Mouse (Mus musculus) midbrain, embryonic 11.5 days (tissue): ENCODE data around the gene Pard3. TPM values are rescaled to one million over a fixed set of nuclear protein-coding genes. Genes with fewer than 3 reads are reported as not detected.

Source experiments
- ATAC-seq: fragments of 200-750 bp; cut with Nextera tagmentation; 2 replicates; pipeline ENCODE4 v1.8.0; 2017; ENCODE audit warnings: moderate TSS enrichment, moderate library complexity; ENCODE audit not compliant: low FRiP score
- DNase-seq: peaks from one replicate; pipeline ENCODE4 v3.0.0; 2015; ENCODE audit warnings: low spot score; ENCODE audit errors: missing footprints
- H3K27ac ChIP-seq: fragments of 300-500 bp; sonication (generic); 2 replicates; pipeline ENCODE4 v1.5.1; 2014; ENCODE audit warnings: low read depth, low read length
- H3K27me3 ChIP-seq: fragments of 300-500 bp; sonication (generic); 2 replicates; pipeline ENCODE4 v1.6.1; 2014; ENCODE audit warnings: mild to moderate bottlenecking, low read length, moderate library complexity, mixed read lengths; ENCODE audit not compliant: control insufficient read depth, insufficient read depth
- H3K36me3 ChIP-seq: fragments of 300-500 bp; sonication (generic); 2 replicates; pipeline ENCODE4 v1.6.1; 2014; ENCODE audit warnings: mild to moderate bottlenecking, low read length, moderate library complexity, mixed read lengths; ENCODE audit not compliant: control insufficient read depth, insufficient read depth
- H3K4me1 ChIP-seq: fragments of 300-500 bp; sonication (generic); 2 replicates; pipeline ENCODE4 v1.6.1; 2014; ENCODE audit warnings: low read length; ENCODE audit not compliant: control insufficient read depth, insufficient read depth
- H3K4me2 ChIP-seq: fragments of 300-500 bp; sonication (generic); 2 replicates; pipeline ENCODE4 v1.6.1; 2014; ENCODE audit warnings: mild to moderate bottlenecking, moderate library complexity
- H3K4me3 ChIP-seq: fragments of 300-500 bp; sonication (generic); 2 replicates; pipeline ENCODE4 v1.5.1; 2014; ENCODE audit warnings: low read depth, low read length
- H3K9ac ChIP-seq: fragments of 300-500 bp; sonication (generic); 2 replicates; pipeline ENCODE4 v1.6.1; 2014; ENCODE audit warnings: low read length
- H3K9me3 ChIP-seq: fragments of 300-500 bp; sonication (generic); 2 replicates; pipeline ENCODE4 v1.6.1; 2016; ENCODE audit warnings: low read length; ENCODE audit not compliant: control insufficient read depth
- WGBS: fragments of 180-500 bp; shearing (Covaris S2); extraction: QIAGEN DNeasy Blood & Tissue Kit; methylation state at CpG from one replicate; pipeline ENCODE4 v1.1.7; 2014; 5-methylcytosine and 5-hydroxymethylcytosine counted together
- polyA plus RNA-seq: library from polyadenylated mRNA; unstranded; fragments of >200 nt; fragmentation: Nextera tagmentation; extraction: Ambion mirVana; gene quantifications from 2 replicates; pipeline ENCODE4 v1.2.1, GENCODE M21; 2014

Gene Pard3
- polyA plus RNA-seq, 1 experiment from 2014 or later = 30.4 TPM

DNA sequence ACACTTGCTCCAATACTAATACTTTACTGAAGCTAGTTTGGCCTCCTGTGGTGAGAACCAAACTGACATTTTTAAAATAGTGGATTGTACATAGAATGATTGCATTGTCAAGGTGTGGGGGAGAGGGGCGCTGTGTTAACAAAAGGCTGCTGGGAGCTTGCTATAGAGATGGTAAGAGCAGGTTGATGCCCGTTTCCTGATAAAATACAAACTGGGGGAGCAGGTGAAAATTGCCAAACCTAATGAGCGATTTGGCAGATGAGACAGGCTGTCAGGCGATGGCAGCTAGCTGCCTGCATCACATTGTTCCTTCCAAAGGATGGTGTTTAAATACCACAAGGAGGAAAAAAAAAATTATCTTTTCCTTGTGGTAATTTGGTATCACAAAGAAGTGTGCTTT lies 217.3 kb downstream of the Pard3 start:
- no peak for DNase-seq
- no peak overlapping the region for H3K4me2 ChIP-seq
- no peak overlapping the region for H3K4me3 ChIP-seq
- no peak for ATAC-seq
- H3K27me3 ChIP-seq = no peaks in the 10 kb centered on the region
- WGBS = 84% methylated on average over 4 of the region's 4 CpGs
- no peaks in the 10 kb centered on the region for H3K36me3 ChIP-seq
- H3K9me3 ChIP-seq = no peaks in the 10 kb centered on the region
- no peaks in the 10 kb centered on the region for H3K4me1 ChIP-seq
- no peak overlapping the region for H3K27ac ChIP-seq
- no peak overlapping the region for H3K9ac ChIP-seq

DNA sequence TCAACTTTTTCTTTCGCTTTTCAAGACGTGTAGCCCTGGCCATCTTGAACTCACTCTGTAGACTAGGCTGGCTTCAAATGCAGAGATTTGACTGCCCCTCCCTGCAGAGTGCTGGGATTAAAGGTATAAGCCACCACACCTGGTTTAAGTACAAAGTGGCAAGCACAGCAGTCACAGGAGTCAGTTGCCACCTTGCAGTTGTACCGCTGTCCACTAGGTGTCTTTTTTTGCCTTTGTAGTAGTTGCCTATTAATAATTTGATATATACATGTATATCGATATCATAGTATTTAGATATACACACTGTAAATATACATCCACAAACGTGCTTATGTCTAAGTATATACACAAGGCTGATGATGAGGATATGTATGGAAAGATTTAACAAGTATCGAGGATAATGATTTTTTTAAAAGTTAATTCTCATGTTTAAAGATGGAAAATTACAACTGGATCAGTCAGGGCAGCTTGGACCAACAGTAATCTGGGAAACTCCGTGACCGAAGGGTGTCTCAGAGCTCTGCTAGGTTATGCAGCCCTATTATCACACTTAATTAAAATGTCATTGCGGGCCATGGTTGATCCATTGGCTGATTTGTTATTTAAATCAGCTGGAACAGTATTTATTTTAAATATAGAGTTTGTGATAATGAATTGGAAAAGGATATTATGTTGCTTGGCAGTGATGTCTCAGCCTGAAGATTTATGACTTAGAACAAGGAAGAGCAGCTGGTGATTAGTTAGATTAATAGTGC lies 220.9 kb downstream of the Pard3 start:
- Histone ChIP-seq H3K36me3 (no peaks in the 10 kb centered on the region), H3K4me2 (no peak overlapping the region), H3K27ac (no peak overlapping the region), H3K9me3 (no peaks in the 10 kb centered on the region), H3K27me3 (no peaks in the 10 kb centered on the region), H3K9ac (no peak overlapping the region), H3K4me1 (no peaks in the 10 kb centered on the region), H3K4me3 (no peak overlapping the region)
- DNase-seq (no peak), ATAC-seq (no peak)
- 91% methylated on average over 9 of the region's 9 CpGs for WGBS

DNA sequence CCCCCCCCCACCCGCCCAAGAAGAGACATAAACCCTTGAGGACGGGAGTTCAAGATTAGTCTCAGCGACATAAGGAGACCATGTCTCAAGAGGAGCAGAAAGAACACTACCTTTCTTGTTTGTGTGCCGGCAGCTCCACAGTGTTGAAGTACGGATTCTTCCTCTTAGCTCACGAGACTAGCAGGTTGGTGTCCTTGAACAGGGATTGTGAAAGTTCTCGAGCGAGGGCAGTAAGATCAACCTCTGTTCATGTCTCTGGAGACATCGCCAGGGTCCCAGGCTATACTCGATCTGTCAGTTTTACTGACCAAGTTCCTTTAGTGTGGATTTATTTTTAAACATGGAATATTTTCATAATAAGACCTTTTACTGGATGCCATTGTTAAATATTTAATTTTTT lies 224.1 kb downstream of the Pard3 start:
- WGBS = 94% methylated on average over 10 of the region's 10 CpGs
- peak; percentile 8 for DNase-seq
- H3K4me2 ChIP-seq = no peak overlapping the region
- no peak overlapping the region for H3K27ac ChIP-seq
- no peaks in the 10 kb centered on the region for H3K27me3 ChIP-seq
- no peak overlapping the region for H3K9ac ChIP-seq
- no peak overlapping the region for H3K4me3 ChIP-seq
- no peak for ATAC-seq
- no peaks in the 10 kb centered on the region for H3K9me3 ChIP-seq
- no peaks in the 10 kb centered on the region for H3K36me3 ChIP-seq
- H3K4me1 ChIP-seq = no peaks in the 10 kb centered on the region

DNA sequence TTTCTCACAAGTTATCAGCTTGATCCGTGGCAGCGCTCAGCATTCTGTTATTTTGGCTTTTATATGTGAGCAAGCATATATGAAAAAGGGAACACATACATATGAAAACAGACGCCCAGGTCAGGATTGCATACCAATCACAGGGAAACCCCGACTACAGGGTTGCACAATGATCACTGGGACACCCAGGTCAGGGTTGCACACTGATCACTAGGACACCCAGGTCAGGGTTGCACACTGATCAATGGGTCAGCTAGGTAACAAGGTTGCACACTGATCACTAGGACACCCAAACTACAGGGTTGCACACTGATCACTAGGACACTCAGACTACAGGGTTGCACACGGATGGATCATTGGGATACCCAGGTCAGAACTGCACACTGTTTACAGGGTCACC lies 228.6 kb downstream of the Pard3 start:
- WGBS = 96% methylated on average over 5 of the region's 5 CpGs
- Histone ChIP-seq H3K9ac (no peak overlapping the region), H3K4me2 (no peak overlapping the region), H3K4me1 (peaks cover 4% of the 10 kb centered on the region; the same call in 1 of the 2 replicates), H3K27ac (no peak overlapping the region), H3K9me3 (no peaks in the 10 kb centered on the region), H3K4me3 (no peak overlapping the region), H3K36me3 (no peaks in the 10 kb centered on the region), H3K27me3 (no peaks in the 10 kb centered on the region)
- no peak for ATAC-seq
- no peak for DNase-seq

DNA sequence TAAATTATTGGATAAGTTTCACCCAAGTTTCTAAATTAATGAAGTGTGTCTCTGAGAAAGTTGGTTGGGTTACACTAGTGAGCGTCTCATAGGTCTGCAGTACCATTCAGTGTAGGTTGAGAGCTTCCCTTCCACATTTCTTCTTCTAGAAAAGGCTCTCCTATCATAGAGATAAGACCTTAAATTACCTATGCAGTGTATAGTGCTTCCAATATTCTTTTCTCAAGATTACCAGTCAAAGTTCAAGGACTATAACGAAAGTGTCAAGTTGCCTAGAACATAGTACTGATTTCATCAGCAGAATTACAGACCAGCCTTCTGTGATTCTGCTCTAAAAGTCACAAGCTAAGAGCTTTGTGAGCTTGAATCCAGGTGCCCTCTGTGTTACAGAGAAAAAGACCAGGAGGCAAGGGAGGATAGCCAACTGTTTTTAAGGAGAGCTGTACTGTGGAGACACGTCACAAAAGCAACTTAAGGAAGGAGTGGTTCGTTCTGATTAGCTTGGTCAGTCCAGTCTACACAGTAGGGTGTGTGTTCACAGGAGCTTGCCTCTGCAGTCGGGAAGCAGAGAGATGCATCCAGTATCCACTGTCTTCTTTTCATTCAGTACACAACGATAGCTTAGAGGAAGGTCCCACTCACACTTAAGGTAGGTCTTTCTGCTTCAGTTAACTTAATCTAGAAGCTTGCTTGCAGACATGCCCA lies 229.5 kb downstream of the Pard3 start:
- Histone ChIP-seq H3K9me3 (no peaks in the 10 kb centered on the region), H3K36me3 (no peaks in the 10 kb centered on the region), H3K27ac (no peak overlapping the region), H3K9ac (no peak overlapping the region), H3K27me3 (no peaks in the 10 kb centered on the region), H3K4me2 (no peak overlapping the region), H3K4me3 (no peak overlapping the region), H3K4me1 (peaks cover 4% of the 10 kb centered on the region; the same call in 1 of the 2 replicates)
- ATAC-seq = no peak
- no peak for DNase-seq
- WGBS = 70% methylated on average over 6 of the region's 6 CpGs

DNA sequence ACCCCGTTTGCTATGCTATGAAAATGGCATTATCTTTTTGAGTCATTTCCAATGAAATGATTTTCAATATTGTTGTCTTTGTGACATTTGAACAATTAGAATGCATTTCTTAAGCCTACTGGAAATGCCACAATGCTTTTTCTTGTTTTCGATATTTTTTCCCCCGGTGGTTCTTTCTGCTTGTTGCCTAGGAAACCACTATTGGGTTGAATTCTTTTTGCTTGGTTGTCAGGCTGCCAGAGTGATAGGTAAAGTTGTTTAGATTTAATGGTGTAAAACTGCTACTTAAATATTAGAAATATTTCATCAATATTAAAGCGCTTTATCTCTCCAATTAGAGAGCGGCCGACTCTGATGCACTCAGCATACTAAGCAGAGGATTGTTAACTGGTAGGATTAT lies 230.4 kb downstream of the Pard3 start:
- H3K9ac ChIP-seq = no peak overlapping the region
- WGBS = 81% methylated on average over 6 of the region's 6 CpGs
- no peak overlapping the region for H3K4me3 ChIP-seq
- no peak for DNase-seq
- H3K4me1 ChIP-seq = peaks cover 4% of the 10 kb centered on the region; the same call in 1 of the 2 replicates
- no peak for ATAC-seq
- H3K9me3 ChIP-seq = no peaks in the 10 kb centered on the region
- no peaks in the 10 kb centered on the region for H3K36me3 ChIP-seq
- H3K27me3 ChIP-seq = no peaks in the 10 kb centered on the region
- H3K4me2 ChIP-seq = no peak overlapping the region
- H3K27ac ChIP-seq = no peak overlapping the region

DNA sequence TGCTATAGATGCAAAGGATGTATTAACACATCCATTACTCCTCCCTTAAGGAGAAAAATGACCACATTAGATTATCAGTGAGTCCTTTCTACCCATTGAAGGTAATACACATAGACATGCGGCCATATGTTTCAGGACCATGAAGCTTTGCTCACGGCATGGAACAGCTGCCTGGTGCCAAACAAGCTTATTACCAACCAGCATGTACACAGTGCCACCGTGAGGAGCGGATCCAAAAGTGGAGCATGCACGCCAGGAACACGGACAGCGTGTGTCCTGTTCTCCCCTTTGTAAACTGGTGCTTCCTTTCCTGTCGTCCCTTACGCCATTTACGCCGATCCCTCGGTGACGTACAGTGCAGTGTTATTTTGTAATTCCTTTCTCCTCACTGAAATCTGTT lies 232.2 kb downstream of the Pard3 start:
- no peak overlapping the region for H3K4me2 ChIP-seq
- ATAC-seq (no peak), DNase-seq (no peak)
- 96% methylated on average over 13 of the region's 13 CpGs for WGBS
- H3K4me1 ChIP-seq = peaks cover 4% of the 10 kb centered on the region; the same call in 1 of the 2 replicates
- H3K4me3 ChIP-seq = no peak overlapping the region
- no peak overlapping the region for H3K27ac ChIP-seq
- no peaks in the 10 kb centered on the region for H3K27me3 ChIP-seq
- no peaks in the 10 kb centered on the region for H3K9me3 ChIP-seq
- H3K36me3 ChIP-seq = no peaks in the 10 kb centered on the region
- H3K9ac ChIP-seq = no peak overlapping the region

DNA sequence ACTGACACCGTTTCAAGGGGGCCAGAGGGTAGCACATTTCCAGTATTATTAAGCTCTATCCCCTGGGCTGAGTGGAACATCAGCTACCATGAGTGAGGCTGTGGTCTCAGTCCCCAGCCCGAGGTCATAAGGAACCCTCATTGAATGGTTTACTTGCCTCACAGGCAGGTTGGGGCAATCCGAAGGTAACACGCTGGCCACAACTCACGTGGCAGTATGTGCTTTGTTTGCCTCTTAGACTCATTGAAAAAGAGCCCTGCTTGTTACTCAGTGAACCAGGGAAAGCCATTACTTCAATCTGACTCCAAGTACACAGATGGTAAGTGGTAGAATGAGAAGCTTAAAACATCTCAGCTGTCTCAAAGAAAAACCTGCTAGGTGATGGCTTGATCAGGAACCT lies 236.8 kb downstream of the Pard3 start:
- ATAC-seq (no peak), DNase-seq (no peak)
- Histone ChIP-seq H3K4me3 (no peak overlapping the region), H3K4me1 (no peaks in the 10 kb centered on the region), H3K9me3 (no peaks in the 10 kb centered on the region), H3K36me3 (no peaks in the 10 kb centered on the region), H3K9ac (no peak overlapping the region), H3K27ac (no peak overlapping the region), H3K27me3 (no peaks in the 10 kb centered on the region), H3K4me2 (no peak overlapping the region)
- WGBS = 90% methylated on average over 5 of the region's 5 CpGs

DNA sequence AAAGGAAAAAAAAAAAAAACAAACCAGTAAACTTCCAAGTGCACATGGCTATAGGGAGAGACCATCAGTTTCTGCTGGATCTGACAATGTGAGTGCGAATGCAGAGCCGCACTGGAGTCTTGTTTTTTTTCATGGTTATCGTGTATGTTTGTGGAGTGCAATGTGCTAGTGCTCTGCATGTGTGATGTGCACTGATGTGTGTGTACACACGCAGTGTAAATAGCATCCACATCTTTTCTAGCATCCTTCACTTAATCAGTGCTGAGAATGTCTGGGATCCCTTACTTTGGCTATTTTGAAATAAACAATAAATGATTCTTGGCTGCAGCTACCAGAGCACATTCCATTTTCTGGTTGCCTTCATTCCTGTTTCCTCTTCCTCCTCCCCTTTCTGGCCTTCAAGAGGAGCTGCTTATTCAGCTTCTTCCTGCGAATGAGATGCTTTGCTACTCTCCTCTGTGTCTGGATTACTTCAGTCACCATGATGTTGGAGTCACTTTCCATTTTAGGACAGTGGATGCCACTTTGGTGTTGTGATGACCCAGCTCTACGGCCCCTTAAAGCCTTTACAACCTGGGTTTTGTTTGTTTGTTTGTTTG lies 239.3 kb downstream of the Pard3 start:
- Histone ChIP-seq H3K9me3 (no peaks in the 10 kb centered on the region), H3K4me2 (no peak overlapping the region), H3K4me1 (no peaks in the 10 kb centered on the region), H3K9ac (no peak overlapping the region), H3K27ac (no peak overlapping the region), H3K27me3 (no peaks in the 10 kb centered on the region), H3K36me3 (no peaks in the 10 kb centered on the region), H3K4me3 (no peak overlapping the region)
- WGBS = 92% methylated on average over 6 of the region's 6 CpGs
- DNase-seq (no peak), ATAC-seq (no peak)
